Mouse (Mus musculus) cortical plate, adult 2 months (tissue): ENCODE data around the gene Nxpe4.

Experiments used
- CTCF ChIP-seq: fragments of 200-500 bp; IDR thresholded peaks from 2 replicates; pipeline ENCODE4 v1.5.1; 2011; ENCODE audit warnings: mild to moderate bottlenecking, control low read depth, low read length; ENCODE audit not compliant: insufficient read depth; ENCODE audit errors: extremely low read depth
- POLR2A ChIP-seq: fragments of 200-500 bp; IDR thresholded peaks from 2 replicates; pipeline ENCODE4 v1.6.1; 2011; ENCODE audit warnings: mild to moderate bottlenecking, low read length, control low read depth; ENCODE audit not compliant: insufficient read depth; ENCODE audit errors: extremely low read depth

DNA sequence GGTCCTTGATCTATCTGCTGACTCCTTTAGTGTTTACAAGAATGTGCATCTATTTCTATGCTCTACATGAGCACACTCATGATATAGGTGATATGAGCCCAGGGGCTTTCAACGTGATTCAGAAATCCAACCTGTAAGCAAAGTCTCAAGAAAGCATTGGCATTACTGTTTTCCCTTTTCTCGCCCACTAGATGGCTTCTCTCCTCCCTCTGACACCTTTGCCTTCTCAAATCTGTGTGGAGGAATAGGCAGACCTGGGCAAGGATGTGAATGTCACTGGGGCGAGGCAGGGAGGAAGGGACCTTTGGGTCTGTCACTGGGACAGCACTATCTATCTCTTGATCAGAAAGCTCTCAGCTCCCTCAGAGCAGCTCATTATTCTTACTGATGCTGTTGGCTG, 35.0 kb upstream of the Nxpe4 start:
- TF ChIP-seq CTCF (0 out of 2 replicates have a peak, but pooled peaks have one; percentile 11), POLR2A (no peak)
